ENCODE assay signal across 30 mouse cellular contexts in genomic region chr8:91653561-91653960, GRCm38 (mm10).
DNase-seq lines count a peak whose midpoint lies in the region; ATAC-seq lines count a peak whose summit lies in the region.
"Had no signal": no experiment of that assay in that cellular context is flagged by ENCODE, and none has a peak within 500 bp of the region (broad histone marks: within the 10 kb centered on the region; RNA-seq: fewer than 3 reads in every experiment).

No protein-coding gene starts in this region.

- no peak overlapping the region for H3K9ac ChIP-seq in midbrain, embryonic 13.5 days (replicated peaks)
- H3K9ac ChIP-seq: embryonic facial prominence, embryonic 15.5 days; forebrain, embryonic 12.5 days; forebrain, postnatal 0 days; hindbrain, embryonic 12.5 days; limb, embryonic 15.5 days; liver, embryonic 13.5 days; midbrain, embryonic 15.5 days; neural tube, embryonic 15.5 days had no signal

- DNase-seq in adrenal gland, postnatal 14 days, result peak; percentile 60
- DNase-seq in adrenal gland, postnatal 4 days (ENCODE audit: low spot score in 2 of 2), result no peak
- DNase-seq in heart, embryonic 10.5 days (ENCODE audit: low spot score), result no peak
- DNase-seq in heart, postnatal 36 days, result no peak
- DNase-seq in midbrain, embryonic 10.5 days (ENCODE audit: low spot score), result no peak
- DNase-seq in thymus, postnatal 25 days, result no peak
- DNase-seq: cerebellum, adult 8-10 months; forebrain, postnatal 0 days; kidney, adult 9 months; kidney, postnatal 10 days; layer of hippocampus, postnatal 36 days; liver, embryonic 13.5 days; lung, adult 18-20 months; lung, postnatal 4 days; right cerebral cortex, adult 18-20 months; thymus, adult 18-20 months; thymus, postnatal 36 days had no signal

- H3K9me3 ChIP-seq in heart, embryonic 10.5 days, result no peaks in the 10 kb centered on the region
- H3K9me3 ChIP-seq in midbrain, embryonic 10.5 days (replicated peaks), result no peaks in the 10 kb centered on the region
- no peaks in the 10 kb centered on the region for H3K9me3 ChIP-seq in midbrain, embryonic 13.5 days
- H3K9me3 ChIP-seq: embryonic facial prominence, embryonic 10.5 days; embryonic facial prominence, embryonic 15.5 days; forebrain, embryonic 12.5 days; hindbrain, embryonic 12.5 days; limb, embryonic 10.5 days; limb, embryonic 15.5 days; liver, embryonic 13.5 days; midbrain, embryonic 15.5 days; neural tube, embryonic 15.5 days had no signal

- no peak overlapping the region for H3K4me2 ChIP-seq in midbrain, embryonic 13.5 days (replicated peaks)
- H3K4me2 ChIP-seq: embryonic facial prominence, embryonic 15.5 days; forebrain, embryonic 12.5 days; hindbrain, embryonic 12.5 days; limb, embryonic 15.5 days; liver, embryonic 13.5 days; midbrain, embryonic 15.5 days; neural tube, embryonic 15.5 days had no signal

- intact Hi-C loops in heart, postnatal 36 days (cut with DNase I), result no loop called here

- H3K27me3 ChIP-seq in heart, embryonic 10.5 days (ENCODE audit: insufficient read depth, poor library complexity, severe bottlenecking), result no peaks in the 10 kb centered on the region; the same call in 1 of the 2 replicates
- H3K27me3 ChIP-seq in midbrain, embryonic 10.5 days (ENCODE audit: low read depth, poor library complexity, severe bottlenecking), result peaks cover 42% of the 10 kb centered on the region
- H3K27me3 ChIP-seq in midbrain, embryonic 13.5 days, result peaks cover 22% of the 10 kb centered on the region; the same call in 1 of the 2 replicates
- H3K27me3 ChIP-seq: hindbrain, embryonic 12.5 days; limb, embryonic 15.5 days; liver, embryonic 13.5 days; midbrain, embryonic 15.5 days; Patski had no signal

- peaks cover 49% of the 10 kb centered on the region for H3K4me1 ChIP-seq in heart, embryonic 10.5 days
- peaks cover 40% of the 10 kb centered on the region for H3K4me1 ChIP-seq in midbrain, embryonic 10.5 days
- peaks cover 32% of the 10 kb centered on the region for H3K4me1 ChIP-seq in midbrain, embryonic 13.5 days (replicated peaks)
- H3K4me1 ChIP-seq: liver, embryonic 13.5 days had no signal

- peak overlapping the region; percentile 64; the same call in 1 of the 2 replicates for H3K27ac ChIP-seq in heart, embryonic 10.5 days
- H3K27ac ChIP-seq in midbrain, embryonic 10.5 days (replicated peaks), result peak overlapping the region; percentile 50
- H3K27ac ChIP-seq in midbrain, embryonic 13.5 days, result no peak overlapping the region
- H3K27ac ChIP-seq: embryonic facial prominence, embryonic 10.5 days; embryonic facial prominence, embryonic 15.5 days; forebrain, embryonic 12.5 days; limb, embryonic 10.5 days; limb, embryonic 15.5 days; liver, embryonic 13.5 days; midbrain, embryonic 15.5 days; neural tube, embryonic 15.5 days; stomach, postnatal 0 days had no signal

- WGBS in heart, embryonic 10.5 days, result 47% methylated on average over 3 of the region's 3 CpGs
- WGBS in midbrain, embryonic 10.5 days, result 58% methylated on average over 3 of the region's 3 CpGs
- WGBS in midbrain, embryonic 13.5 days, result 54% methylated on average over 3 of the region's 3 CpGs

- ATAC-seq in midbrain, embryonic 13.5 days, result no peak
- ATAC-seq: forebrain, postnatal 0 days; intestine, postnatal 0 days; lung, postnatal 0 days; midbrain, embryonic 15.5 days; Patski had no signal

- H3K36me3 ChIP-seq in heart, embryonic 10.5 days, result no peaks in the 10 kb centered on the region
- H3K36me3 ChIP-seq in midbrain, embryonic 10.5 days, result no peaks in the 10 kb centered on the region
- H3K36me3 ChIP-seq in midbrain, embryonic 13.5 days, result no peaks in the 10 kb centered on the region
- H3K36me3 ChIP-seq: embryonic facial prominence, embryonic 10.5 days; embryonic facial prominence, embryonic 15.5 days; forebrain, embryonic 12.5 days; hindbrain, embryonic 12.5 days; limb, embryonic 10.5 days; liver, embryonic 13.5 days; midbrain, embryonic 15.5 days; neural tube, embryonic 15.5 days had no signal

- H3K4me3 ChIP-seq in heart, embryonic 10.5 days, result no peak overlapping the region
- no peak overlapping the region for H3K4me3 ChIP-seq in midbrain, embryonic 10.5 days
- H3K4me3 ChIP-seq in midbrain, embryonic 13.5 days (replicated peaks), result no peak overlapping the region
- H3K4me3 ChIP-seq: embryonic facial prominence, embryonic 10.5 days; embryonic facial prominence, embryonic 15.5 days; forebrain, embryonic 12.5 days; hindbrain, embryonic 12.5 days; limb, embryonic 10.5 days; limb, embryonic 15.5 days; liver, embryonic 13.5 days; midbrain, embryonic 15.5 days; neural tube, embryonic 15.5 days had no signal
